Mouse (Mus musculus) adrenal gland (tissue): ENCODE measurements around the gene Slc35e1.

Source experiments
- microRNA-seq, 2 experiments: library from miRNA; unstranded; fragments of <30 nt; microRNA quantifications; one replicate each; pipeline ENCODE4; 2019

The Slc35e1 gene

Small RNAs within 50 kb of the gene (microRNA-seq; reads per million reads assigned to microRNA genes)
- 0 reads per million in 2 experiments for gene Gm28019
- gene Mir7068 = 0.49 to 0.69 reads per million in 2 experiments
